Mouse (Mus musculus) lung, embryonic 15.5 days (tissue): ENCODE measurements around the gene Fam92b. TPM values are rescaled to one million over a fixed set of nuclear protein-coding genes. Genes with fewer than 3 reads are reported as not detected.

ENCODE experiments used
- ATAC-seq: fragments of 200-750 bp; cut with Nextera tagmentation; 2 replicates; pipeline ENCODE4 v1.8.0; 2017; ENCODE audit warnings: moderate number of reproducible peaks, borderline replicate concordance; ENCODE audit not compliant: low FRiP score, low TSS enrichment; ENCODE audit errors: extremely low read depth
- H3K27ac ChIP-seq: fragments of 300-500 bp; sonication (generic); 2 replicates; pipeline ENCODE4 v1.5.1; 2015; ENCODE audit warnings: moderate library complexity, mild to moderate bottlenecking, inconsistent platforms
- H3K27me3 ChIP-seq: fragments of 300-500 bp; sonication (generic); 2 replicates; pipeline ENCODE4 v1.6.1; 2015; ENCODE audit warnings: inconsistent platforms
- H3K36me3 ChIP-seq: fragments of 300-500 bp; sonication (generic); 2 replicates; pipeline ENCODE4 v1.6.1; 2015; ENCODE audit warnings: inconsistent platforms
- H3K4me1 ChIP-seq: fragments of 300-500 bp; sonication (generic); 2 replicates; pipeline ENCODE4 v1.6.1; 2015; ENCODE audit warnings: inconsistent platforms
- H3K4me2 ChIP-seq: fragments of 300-500 bp; sonication (generic); 2 replicates; pipeline ENCODE4 v1.6.1; 2015; ENCODE audit warnings: inconsistent platforms, mild to moderate bottlenecking, moderate library complexity
- H3K4me3 ChIP-seq: fragments of 300-500 bp; sonication (generic); 2 replicates; pipeline ENCODE4 v1.5.1; 2015; ENCODE audit warnings: mild to moderate bottlenecking, inconsistent platforms
- H3K9ac ChIP-seq: fragments of 300-500 bp; sonication (generic); 2 replicates; pipeline ENCODE4 v1.6.1; 2015; ENCODE audit warnings: inconsistent platforms
- H3K9me3 ChIP-seq: fragments of 300-500 bp; sonication (generic); 2 replicates; pipeline ENCODE4 v1.6.1; 2016; ENCODE audit warnings: inconsistent platforms
- WGBS: fragments of 180-500 bp; shearing (Covaris S2); methylation state at CpG from one replicate; pipeline ENCODE4 v1.1.7; 2015; 5-methylcytosine and 5-hydroxymethylcytosine counted together
- polyA plus RNA-seq: library from polyadenylated mRNA; unstranded; fragments of >200 nt; fragmentation: Nextera tagmentation; extraction: Ambion mirVana; gene quantifications from 2 replicates; pipeline ENCODE4 v1.2.1, GENCODE M21; 2015

Fam92b gene
- polyA plus RNA-seq, 1 experiment from 2014 or later: 1.4 TPM

DNA sequence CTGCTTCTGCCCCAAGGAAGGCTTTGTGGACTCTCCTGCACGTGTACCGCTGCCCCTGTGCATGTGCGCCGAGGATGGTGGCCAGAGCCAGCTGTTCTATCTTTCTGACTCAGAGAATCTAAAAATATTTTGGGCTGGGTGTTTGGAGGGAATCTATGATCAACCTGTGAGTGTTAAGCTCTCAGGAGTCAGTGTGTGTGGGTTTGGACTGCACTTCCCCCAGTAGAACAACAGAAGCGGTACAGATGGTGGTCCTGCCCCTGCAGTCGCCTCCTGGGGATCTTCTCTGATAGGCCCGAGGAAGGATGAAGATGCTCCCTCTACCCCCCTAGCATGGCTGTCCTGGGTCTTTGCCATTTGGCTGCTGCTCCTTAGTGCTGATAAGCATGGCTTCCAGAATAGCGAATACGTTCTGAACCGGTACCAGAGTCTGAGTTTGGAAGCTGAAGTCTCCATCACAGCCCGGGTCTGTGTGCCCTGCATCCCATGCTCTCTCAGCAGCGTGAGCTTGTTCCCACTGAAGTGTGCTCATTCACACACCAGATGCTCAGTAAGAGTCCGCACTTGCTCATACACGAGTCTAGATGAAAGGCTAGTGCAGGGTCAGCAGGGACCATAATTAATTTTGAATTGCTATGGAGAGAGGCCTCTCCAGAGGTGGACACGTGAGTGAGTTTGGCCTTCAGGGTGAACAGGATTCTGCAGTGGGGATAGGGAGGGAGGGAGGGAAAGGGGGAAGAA is 33.2 kb downstream of the Fam92b start:
- H3K27me3 ChIP-seq: peaks cover 22% of the 10 kb centered on the region; the same call in 1 of the 2 replicates
- H3K36me3 ChIP-seq: no peaks in the 10 kb centered on the region
- peak overlapping the region; percentile 86; the same call in 1 of the 2 replicates for H3K27ac ChIP-seq
- ATAC-seq: no peak
- 61% methylated on average over 15 of the region's 15 CpGs for WGBS
- no peak overlapping the region for H3K4me2 ChIP-seq
- H3K4me1 ChIP-seq: peaks cover 20% of the 10 kb centered on the region
- no peak overlapping the region for H3K4me3 ChIP-seq
- no peaks in the 10 kb centered on the region for H3K9me3 ChIP-seq
- no peak overlapping the region for H3K9ac ChIP-seq

DNA sequence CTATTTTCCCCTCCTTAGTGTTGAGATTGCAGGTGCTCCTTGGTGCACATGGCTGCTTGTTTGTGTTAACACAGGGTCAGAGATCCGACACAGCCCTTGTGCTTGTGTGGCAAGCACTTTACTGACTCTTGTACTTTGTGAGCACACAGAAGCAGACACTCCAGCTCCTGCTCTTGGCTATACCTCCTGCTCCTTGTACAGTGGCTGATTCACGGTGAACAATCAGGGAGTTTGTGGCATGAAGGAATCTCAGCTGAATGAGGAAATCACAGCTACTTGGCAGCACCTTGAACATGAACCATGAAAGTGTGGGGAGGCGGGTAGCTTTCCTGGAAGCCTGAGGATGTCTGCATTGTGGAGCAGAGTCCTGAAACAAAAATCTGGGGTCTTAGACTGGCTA is 36.5 kb downstream of the Fam92b start:
- H3K9me3 ChIP-seq: no peaks in the 10 kb centered on the region
- peaks cover 24% of the 10 kb centered on the region for H3K4me1 ChIP-seq
- H3K36me3 ChIP-seq: no peaks in the 10 kb centered on the region
- WGBS: 41% methylated on average over 3 of the region's 3 CpGs
- peaks cover 41% of the 10 kb centered on the region for H3K27me3 ChIP-seq
- H3K27ac ChIP-seq: no peak overlapping the region
- ATAC-seq: no peak
- no peak overlapping the region for H3K4me3 ChIP-seq
- no peak overlapping the region for H3K4me2 ChIP-seq
- no peak overlapping the region for H3K9ac ChIP-seq

DNA sequence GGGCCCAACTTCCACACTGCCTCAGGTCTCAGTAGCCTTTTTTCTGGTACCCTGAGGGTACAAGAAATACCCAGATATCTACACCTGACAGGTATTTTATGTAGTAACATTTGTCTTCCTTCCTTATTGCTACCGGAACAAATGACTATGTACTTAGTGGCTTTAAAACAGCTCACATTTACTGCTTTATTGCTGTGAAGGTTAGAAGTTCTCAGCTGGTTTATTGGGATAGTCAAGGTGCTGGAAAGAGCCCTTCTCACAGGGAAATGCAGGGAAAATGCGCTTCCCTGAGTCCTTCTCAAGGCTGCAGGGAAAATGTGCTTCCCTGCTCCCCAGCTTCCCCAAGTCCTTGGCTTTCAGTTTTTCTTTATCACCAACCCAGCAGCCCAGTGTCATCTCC is 38.3 kb downstream of the Fam92b start:
- no peak for ATAC-seq
- 88% methylated on average over 2 of the region's 2 CpGs for WGBS
- Histone ChIP-seq H3K4me1 (peaks cover 19% of the 10 kb centered on the region), H3K4me2 (no peak overlapping the region), H3K27ac (no peak overlapping the region), H3K36me3 (no peaks in the 10 kb centered on the region), H3K4me3 (no peak overlapping the region), H3K27me3 (peaks cover 32% of the 10 kb centered on the region), H3K9me3 (no peaks in the 10 kb centered on the region), H3K9ac (no peak overlapping the region)

DNA sequence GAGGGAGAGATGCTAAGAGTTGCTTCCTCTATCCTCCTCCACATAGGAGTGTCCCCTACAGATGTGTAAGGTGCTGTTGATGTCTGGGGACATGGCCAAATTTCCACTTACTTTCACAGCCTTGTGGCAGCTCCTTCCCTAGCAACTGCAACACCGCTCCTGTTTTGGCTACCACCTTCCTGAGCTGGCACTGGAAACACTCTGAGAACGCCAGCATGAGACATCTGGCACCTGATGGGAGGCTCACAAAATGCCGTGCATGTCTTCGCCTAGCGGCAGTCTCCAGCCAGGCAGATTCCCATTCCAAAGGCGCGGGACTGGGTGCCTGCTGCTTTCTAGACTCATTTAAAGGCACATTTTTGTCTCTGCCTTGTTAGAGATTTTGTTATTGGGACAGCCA is 40.6 kb downstream of the Fam92b start:
- H3K27me3 ChIP-seq: peaks cover 32% of the 10 kb centered on the region
- no peaks in the 10 kb centered on the region for H3K36me3 ChIP-seq
- H3K4me1 ChIP-seq: peaks cover 19% of the 10 kb centered on the region
- H3K27ac ChIP-seq: 0 out of 2 replicates have a peak overlapping the region, but pooled peaks have one; percentile 19
- 58% methylated on average over 7 of the region's 7 CpGs for WGBS
- ATAC-seq: no peak
- no peak overlapping the region for H3K4me2 ChIP-seq
- no peaks in the 10 kb centered on the region for H3K9me3 ChIP-seq
- H3K9ac ChIP-seq: no peak overlapping the region
- H3K4me3 ChIP-seq: no peak overlapping the region

DNA sequence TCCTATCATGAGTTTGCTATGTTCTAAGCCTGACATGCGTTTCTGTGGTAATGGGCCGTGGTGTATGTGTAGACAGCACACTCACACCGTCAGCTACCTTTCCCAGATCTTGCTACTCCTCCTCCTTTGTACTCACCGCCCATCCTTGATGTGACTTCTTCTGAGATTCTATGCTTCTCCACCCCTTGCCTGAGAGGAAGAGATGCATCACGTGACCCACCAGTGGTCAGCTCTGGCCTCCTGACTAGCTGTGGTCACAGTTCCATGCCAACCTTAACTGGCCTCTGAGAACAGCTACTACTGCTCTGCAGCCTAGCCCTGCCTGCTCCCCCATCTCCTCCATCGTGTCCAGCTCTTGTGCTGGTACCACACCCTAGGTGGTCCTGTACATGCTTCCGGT is 41.6 kb downstream of the Fam92b start:
- H3K36me3 ChIP-seq: no peaks in the 10 kb centered on the region
- WGBS: 79% methylated on average over 7 of the region's 7 CpGs

DNA sequence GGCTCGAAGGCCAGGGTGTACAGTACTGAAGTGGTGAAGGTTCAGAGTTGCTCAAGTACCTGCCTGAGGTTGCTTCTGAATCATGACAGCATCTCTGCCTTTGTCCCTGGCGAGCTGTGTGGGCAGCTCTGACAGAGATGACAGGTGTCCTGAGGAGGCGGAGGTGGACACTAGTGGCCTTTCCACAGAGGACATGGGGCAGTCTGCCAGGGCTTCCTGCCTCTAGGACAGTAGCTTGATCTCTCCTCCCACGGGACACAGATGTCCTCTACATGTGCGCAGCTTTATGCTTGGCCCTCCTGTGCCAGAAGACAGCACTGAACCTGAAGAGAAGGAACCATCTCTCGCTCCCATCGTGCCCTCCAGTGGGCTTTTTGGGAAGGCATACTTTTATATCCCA is 44.1 kb downstream of the Fam92b start:
- Histone ChIP-seq H3K27me3 (peaks cover 16% of the 10 kb centered on the region), H3K9ac (no peak overlapping the region), H3K4me1 (peaks cover 13% of the 10 kb centered on the region), H3K4me2 (no peak overlapping the region), H3K9me3 (no peaks in the 10 kb centered on the region), H3K27ac (no peak overlapping the region), H3K36me3 (no peaks in the 10 kb centered on the region), H3K4me3 (no peak overlapping the region)
- whole genome bisulfite sequencing: 74% methylated on average over 7 of the region's 7 CpGs
- no peak for ATAC-seq

More for the DNA sequence above, 41.6 kb downstream of the Fam92b start:
- Histone ChIP-seq H3K4me3 (no peak overlapping the region), H3K4me2 (no peak overlapping the region), H3K4me1 (peaks cover 12% of the 10 kb centered on the region), H3K27me3 (peaks cover 32% of the 10 kb centered on the region), H3K9ac (no peak overlapping the region), H3K9me3 (no peaks in the 10 kb centered on the region), H3K27ac (no peak overlapping the region)
- ATAC-seq: no peak

DNA sequence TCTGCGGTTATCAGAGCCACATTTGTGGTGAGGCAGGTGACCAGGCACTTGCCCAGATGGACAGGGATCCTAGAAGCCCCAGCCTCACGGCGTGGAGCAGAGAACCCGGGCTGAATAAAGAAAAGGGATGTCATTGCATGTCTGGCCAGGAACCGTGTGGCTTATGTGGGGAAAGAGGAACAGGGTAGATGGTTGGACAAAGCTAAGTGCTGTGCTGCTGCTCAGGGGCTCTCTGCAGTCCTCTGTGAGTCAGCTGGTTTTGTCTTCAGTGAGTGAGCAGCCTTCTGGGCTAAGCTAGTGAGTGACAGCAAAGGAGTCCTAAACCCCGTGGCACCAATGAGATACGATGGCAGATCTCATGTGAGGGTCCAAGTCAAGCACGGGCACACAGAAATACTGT is 46.1 kb downstream of the Fam92b start:
- H3K4me2 ChIP-seq: no peak overlapping the region
- H3K9me3 ChIP-seq: no peaks in the 10 kb centered on the region
- H3K36me3 ChIP-seq: no peaks in the 10 kb centered on the region
- H3K27ac ChIP-seq: no peak overlapping the region
- H3K4me1 ChIP-seq: peaks cover 24% of the 10 kb centered on the region
- H3K4me3 ChIP-seq: no peak overlapping the region
- H3K27me3 ChIP-seq: peaks cover 18% of the 10 kb centered on the region; the same call in 1 of the 2 replicates
- 80% methylated on average over 8 of the region's 8 CpGs for WGBS
- H3K9ac ChIP-seq: no peak overlapping the region
- ATAC-seq: no peak

DNA sequence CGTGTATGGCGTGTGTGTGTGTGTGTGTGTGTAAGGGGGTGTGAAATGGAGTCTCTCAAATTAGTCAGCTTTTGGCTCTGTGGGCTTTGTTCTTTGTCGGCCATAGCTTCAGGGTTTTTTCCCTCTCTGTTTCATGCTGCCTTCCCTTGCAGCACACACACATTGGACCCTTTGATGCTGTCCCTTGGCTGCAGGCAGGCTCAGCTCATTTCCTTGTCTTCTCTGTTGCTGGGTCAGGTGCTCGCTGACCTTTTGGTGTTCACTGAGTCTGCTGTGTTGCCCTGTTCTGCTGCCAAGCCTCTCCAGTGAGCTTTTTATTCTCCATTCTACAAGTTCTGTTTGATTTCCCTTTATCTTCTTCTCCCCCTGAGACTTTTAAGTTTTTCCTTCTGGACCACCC is 47.7 kb downstream of the Fam92b start:
- WGBS: 59% methylated on average over 4 of the region's 4 CpGs
- no peaks in the 10 kb centered on the region for H3K9me3 ChIP-seq
- H3K27ac ChIP-seq: no peak overlapping the region
- no peak for ATAC-seq
- H3K4me3 ChIP-seq: no peak overlapping the region
- H3K9ac ChIP-seq: no peak overlapping the region
- H3K36me3 ChIP-seq: no peaks in the 10 kb centered on the region
- H3K4me1 ChIP-seq: peaks cover 26% of the 10 kb centered on the region
- H3K27me3 ChIP-seq: peaks cover 17% of the 10 kb centered on the region; the same call in 1 of the 2 replicates
- H3K4me2 ChIP-seq: no peak overlapping the region

DNA sequence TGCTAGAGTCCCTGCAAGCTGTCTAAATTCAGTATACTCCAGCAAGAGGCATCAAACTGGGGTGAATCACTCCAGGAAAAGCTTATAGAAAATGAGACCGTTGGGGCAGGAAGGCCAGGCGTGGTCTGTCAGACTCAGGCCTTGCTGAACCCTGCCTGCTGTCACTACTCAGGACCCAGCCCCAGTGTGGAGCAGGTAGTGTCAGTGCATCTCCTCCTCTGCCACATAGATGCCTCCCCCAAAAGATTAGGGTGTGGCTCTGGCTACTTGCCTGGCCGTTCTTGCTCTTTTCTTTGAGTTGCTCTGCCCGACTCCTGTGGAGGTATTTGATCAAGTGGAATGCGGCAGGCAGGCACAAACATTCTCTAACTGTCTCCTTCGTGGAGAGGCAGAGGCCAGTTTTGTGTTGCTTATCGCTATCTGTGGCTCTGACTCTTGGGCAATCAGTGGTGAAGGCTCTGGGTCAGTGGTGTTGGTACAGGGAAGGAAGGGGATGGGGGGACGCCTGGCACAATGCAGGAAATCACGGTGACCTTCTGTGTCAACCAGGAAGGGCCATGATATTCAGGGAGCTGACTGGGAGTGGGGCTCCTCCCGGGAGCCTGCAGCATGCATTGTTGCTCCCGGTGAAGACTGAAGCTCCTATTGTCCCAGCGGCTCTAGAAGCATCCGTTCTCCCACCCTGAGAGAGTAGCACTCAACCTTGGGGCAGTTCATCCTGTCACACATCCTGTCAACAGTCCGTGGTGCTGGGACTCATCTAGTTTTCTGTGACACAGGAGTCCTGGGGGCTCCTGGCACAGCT is 50.7 kb downstream of the Fam92b start:
- 19% methylated on average over 14 of the region's 14 CpGs for WGBS
- ATAC-seq: peak; percentile 69
- Histone ChIP-seq H3K27ac (peak overlapping the region; percentile 90), H3K9ac (no peak overlapping the region), H3K4me1 (peaks cover 26% of the 10 kb centered on the region), H3K4me3 (no peak overlapping the region), H3K27me3 (peaks cover 11% of the 10 kb centered on the region; the same call in 1 of the 2 replicates), H3K4me2 (peak overlapping the region; percentile 13; the same call in 1 of the 2 replicates), H3K36me3 (no peaks in the 10 kb centered on the region), H3K9me3 (no peaks in the 10 kb centered on the region)

DNA sequence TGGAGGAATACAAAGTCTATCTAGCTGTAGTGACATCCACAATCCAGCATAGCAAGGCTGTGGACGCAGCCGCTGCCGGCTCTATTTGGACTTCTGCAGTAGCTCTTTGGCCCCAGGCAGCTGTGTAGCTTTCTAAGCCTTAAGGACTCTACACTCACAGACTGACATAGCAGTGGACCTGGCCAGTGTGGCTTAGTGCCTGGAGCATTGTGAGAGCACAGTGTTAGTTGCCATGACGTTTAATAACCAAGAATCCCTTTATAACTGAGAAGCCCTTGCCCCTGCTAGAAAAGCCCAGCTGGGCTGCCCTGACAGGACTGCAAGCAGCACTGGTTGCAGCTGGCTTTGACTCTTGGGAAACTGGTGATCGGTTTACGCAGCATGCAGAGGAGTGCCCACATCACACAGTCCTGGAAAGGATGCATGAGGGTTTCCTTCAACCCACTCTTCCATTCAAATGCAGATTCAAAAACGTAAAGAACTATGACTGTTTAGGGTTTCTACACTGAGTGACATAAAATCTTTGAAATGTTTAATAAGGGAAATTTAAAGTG is 52.4 kb downstream of the Fam92b start:
- ATAC-seq: no peak
- Histone ChIP-seq H3K27me3 (peaks cover 11% of the 10 kb centered on the region; the same call in 1 of the 2 replicates), H3K4me1 (peaks cover 22% of the 10 kb centered on the region), H3K9me3 (no peaks in the 10 kb centered on the region), H3K36me3 (no peaks in the 10 kb centered on the region), H3K9ac (no peak overlapping the region), H3K4me3 (no peak overlapping the region), H3K4me2 (no peak overlapping the region), H3K27ac (0 out of 2 replicates have a peak overlapping the region, but pooled peaks have one; percentile 34)
- WGBS: 54% methylated on average over 7 of the region's 7 CpGs

DNA sequence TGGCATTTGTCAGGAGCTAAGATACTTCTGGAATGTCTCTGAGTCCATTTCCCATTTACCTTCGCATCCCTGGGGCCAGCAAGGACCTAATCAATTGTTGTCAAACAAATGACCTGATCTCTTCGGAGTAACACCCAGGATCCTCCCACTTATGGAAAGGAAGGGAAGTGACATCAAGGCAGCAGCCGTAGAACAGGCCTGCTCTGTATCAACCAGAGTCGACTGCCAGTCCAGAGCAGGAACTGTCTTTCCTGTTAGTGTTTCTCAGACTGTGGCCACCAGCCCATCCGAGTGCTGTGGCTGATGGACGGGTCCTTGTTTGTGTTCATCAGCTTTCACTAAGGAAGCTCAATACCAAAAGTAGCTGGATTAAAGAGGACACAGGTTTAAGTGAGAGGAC is 53.0 kb downstream of the Fam92b start:
- no peak overlapping the region for H3K4me2 ChIP-seq
- no peak for ATAC-seq
- H3K9me3 ChIP-seq: no peaks in the 10 kb centered on the region
- no peaks in the 10 kb centered on the region for H3K36me3 ChIP-seq
- H3K4me3 ChIP-seq: no peak overlapping the region
- H3K27me3 ChIP-seq: peaks cover 11% of the 10 kb centered on the region; the same call in 1 of the 2 replicates
- 24% methylated on average over 6 of the region's 6 CpGs for WGBS
- H3K27ac ChIP-seq: 0 out of 2 replicates have a peak overlapping the region, but pooled peaks have one; percentile 12
- peaks cover 15% of the 10 kb centered on the region for H3K4me1 ChIP-seq
- H3K9ac ChIP-seq: no peak overlapping the region
